Mouse (Mus musculus) kidney, adult 11 months (tissue): ENCODE measurements at regions not wholly inside any gene's neighbourhood (a gene's known extent, or its start where the extent isn't known, plus 50 kb on each side); places are given as distances from the start of the nearest gene placed in this dataset.

ENCODE experiments used
- DNase-seq: peaks from one replicate; pipeline ENCODE4 v3.0.0; 2022

DNA sequence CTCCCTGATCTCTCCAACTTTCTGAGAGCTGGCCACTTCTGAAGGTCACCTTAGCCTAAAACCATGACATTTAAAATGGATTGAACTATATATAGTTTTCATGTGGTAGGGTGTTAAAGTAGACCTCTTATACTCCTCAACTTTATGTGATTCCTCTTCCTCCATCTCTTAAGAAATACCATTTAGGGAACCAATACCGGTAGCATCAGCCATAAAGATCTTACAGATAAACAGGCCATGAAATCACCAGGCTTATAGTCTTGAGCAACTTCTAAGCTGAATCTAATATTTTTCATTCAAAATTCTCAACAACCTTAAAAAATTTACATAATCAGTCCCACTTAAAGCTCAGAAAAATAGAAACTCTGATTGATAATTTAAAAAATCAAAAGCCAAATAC, 56.2 kb downstream of the Rpl36a-ps1 start:
- DNase-seq, result no peak

DNA sequence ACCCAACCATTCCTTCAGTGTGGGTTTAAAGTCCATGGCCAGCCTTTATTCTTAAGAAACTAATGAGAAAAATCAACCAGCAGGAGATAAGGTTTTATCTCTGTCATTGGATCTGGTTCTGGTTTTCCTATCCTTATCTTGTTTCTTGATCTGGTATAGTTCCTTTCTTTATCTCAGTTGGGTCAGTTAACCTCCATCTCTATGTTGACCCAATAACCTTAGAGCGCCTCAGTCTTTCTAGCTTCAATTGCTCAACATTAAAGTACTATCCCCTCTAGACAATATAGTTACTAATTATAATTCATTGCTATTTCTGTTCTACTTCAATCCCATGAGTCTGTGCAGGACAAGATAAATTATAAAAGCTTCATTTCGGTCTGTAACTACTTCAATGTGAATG, 56.7 kb downstream of the Rpl36a-ps1 start:
- no peak for DNase-seq

DNA sequence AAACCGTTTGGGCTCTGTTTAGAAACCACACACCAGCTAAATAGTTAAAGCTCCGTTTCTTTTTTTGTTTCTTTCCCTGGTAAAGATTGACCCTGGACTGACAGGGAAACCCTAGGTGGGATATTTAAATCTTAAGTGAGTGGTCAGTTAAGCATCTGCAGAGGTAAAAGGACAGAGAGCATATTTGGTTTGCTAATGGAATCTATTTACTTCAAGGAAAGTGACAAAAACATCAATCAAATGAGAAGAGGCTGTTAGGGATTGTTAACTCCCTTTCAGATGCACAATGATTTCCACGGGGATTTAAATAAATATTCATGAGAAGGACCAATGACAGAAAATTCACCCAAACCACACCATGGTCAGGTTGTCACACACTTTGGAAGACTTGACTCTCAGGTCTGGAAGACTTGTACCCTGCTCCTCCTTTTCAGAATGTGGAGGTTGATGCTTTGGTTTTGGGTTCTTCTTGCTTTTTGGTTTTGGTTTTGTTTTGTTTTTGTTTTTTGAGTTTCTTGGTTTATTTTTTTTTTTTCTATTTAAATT, 60.7 kb downstream of the Rpl36a-ps1 start:
- no peak for DNase-seq

DNA sequence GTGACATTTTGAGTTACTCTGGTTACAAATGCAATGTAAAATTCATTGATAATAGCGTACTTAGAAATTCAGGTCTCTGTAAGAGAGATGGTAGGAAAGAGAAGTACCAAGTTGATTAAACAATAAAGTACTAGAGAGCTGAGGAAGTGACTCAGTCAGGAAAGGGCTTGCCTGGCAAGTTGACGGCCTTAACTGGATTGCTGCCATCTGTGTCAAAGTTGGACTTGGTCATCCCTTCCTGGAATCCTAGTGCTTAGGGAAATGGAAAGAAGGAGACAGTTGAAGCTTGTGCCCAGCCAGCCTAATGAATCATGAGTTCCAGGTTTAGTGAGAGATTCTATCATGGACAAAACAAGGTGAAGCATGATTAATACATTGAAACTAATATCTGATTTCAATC, 64.8 kb downstream of the Rpl36a-ps1 start:
- peak; percentile 60 for DNase-seq

DNA sequence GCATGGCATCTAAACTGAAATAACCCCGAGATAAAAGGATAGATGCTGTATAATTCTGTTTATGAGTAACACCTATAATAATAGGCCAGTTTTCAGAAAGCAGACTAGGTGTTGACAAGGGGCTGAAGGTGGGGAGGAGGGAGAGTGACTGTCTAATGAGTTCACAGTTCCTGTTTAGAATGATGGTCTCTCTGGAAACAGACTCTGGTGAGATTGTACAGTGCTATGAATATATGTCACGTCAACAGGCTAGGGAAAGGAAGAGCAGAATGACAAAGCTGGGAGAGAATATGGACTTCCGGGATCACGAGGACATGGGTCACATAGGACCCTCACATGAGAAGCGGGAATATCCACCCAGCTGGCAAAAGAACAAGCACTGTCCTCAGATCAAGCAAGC, 85.9 kb downstream of the Rpl36a-ps1 start:
- DNase-seq, result no peak

DNA sequence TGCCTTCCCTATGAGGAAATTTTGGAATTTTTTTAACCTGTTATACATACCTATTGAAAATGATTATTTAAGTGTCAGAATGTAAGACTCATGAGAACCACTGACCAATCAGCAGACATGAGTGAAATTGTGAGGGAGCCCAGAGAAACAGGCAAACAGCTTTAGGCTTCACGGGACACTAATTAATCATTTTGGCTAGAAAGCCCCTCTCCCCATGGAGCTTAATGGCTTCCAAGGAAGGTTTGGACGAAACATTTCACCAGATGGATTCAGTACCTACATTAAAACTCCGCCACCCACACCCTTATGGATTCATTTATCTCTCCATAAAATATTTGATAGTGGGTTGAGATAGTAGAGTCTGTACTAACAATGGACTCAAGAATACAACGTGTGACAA, 95.2 kb downstream of the Rpl36a-ps1 start:
- DNase-seq, result no peak

DNA sequence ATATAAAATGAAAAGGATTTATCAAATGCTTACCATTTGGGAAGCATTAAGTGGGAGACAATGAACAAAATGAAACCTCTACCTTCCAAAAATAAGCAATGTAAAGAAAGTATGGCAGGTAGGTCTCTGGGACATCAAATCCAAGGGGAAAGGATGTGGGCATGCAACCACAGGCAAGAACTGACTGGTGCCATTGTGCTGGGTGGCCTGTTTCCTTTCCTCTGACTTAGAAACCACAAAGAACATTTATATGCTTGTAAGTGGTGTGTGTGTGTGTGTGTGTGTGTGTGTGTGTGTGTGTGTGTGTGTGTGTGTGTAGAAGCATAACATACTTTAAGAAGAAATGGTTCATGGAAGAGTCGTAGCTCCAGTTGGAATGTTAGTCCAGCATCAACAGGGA, 96.7 kb downstream of the Rpl36a-ps1 start:
- no peak for DNase-seq

DNA sequence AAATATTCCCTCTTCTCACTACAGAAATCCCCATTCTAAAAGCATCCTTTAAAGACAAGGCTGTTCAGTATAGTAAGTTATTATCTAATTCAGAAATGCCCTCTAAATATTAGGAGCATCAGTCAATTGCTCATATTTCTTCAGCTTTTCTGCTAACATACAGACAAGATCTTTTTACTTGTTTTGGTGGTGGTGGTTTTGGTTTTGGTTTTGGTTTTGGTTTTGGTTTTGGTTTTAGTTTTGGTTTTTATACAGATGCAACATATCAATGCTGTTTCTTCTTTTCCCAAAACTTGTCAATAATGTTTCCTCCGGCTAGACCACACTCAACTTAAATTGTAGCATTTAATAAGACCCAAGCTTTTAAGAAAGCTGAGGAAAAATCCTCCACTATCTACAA, 98.2 kb downstream of the Rpl36a-ps1 start:
- no peak for DNase-seq

DNA sequence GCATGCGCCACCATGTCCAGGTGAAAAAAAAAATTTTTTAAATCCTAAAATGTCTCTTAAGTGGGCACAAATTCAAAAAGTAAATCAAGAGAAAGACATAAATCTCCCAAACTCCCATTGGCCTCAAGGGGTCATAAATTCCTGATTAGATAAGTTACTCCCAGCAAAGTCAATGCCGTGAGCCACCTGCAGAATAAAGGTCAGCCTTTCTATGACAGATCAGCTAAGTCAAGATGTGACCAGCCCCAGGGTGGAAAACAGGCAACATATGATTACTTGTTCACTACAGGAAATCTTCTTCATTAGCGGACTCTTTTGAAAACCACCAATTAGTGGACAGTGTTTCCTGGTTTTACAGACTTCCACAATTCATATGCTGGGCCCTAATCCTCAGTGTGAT, 101.4 kb downstream of the Rpl36a-ps1 start:
- DNase-seq, result no peak

DNA sequence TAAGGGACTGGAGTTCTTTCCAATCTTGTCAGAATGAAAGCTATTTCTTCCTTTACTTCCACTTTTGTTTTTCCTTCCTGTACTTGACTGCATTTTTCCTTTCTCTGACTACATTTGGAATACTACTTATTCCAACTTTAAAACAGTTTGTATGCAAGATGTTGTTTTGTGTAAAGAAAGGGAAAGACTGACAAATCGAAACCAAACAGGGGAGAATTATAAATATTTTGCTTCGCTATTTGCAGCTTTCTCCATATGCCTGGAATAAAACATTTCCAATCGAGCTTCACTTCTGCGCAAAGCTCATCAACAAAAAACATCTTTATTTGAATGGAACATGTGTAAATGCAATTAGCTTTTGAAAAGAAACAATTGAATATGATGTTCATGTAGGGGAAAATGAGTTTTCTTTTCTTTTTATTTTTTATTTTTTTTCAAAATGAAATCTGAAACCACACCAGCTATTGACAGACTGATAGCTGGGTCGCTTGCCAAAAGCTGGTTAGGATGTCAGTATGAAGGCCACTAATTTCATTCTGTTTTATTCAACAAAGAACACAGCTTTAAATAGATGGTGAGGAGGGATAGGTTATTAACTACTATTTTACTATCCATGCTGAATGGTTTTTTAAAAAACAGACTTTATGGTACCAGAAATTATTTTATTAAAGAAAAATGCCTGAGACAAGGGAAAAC, 102.7 kb downstream of the Rpl36a-ps1 start:
- no peak for DNase-seq

DNA sequence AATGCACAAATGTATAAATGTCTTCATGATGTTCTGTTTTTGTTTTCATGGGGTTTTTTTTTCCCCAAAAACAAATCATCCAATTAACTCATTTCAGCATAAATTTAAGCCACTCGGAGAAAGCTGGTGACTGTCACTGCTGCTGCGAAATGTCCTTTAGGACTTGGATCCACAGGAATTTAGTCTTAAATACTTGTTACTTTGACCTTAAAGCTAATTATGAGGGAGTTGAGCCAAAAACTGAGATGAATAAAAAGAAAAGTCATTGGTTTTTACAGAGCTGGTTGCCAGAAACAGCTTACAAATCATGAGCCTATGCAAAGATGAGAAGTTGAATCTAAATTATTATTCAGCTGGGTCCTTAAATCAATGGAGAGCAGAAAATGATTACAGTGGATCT, 106.5 kb downstream of the Rpl36a-ps1 start:
- no peak for DNase-seq

DNA sequence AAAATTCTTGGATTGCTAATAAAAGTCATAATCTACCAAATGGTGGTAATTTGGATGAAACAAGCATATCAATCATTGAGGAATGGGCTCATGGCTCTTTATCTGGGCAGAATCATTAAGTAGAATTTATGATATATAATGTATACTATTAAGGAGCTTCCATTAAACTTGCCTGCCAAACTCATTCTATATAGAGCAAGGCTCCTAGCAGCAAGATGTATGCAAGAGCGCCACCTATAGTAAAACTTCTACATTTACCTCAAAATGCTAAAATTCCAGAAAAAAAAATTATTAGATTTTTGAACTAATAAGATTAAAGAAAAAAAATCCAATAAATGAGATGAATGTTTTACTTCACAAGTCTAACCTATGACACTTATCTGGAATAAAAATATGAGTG, 107.1 kb downstream of the Rpl36a-ps1 start:
- DNase-seq, result no peak

DNA sequence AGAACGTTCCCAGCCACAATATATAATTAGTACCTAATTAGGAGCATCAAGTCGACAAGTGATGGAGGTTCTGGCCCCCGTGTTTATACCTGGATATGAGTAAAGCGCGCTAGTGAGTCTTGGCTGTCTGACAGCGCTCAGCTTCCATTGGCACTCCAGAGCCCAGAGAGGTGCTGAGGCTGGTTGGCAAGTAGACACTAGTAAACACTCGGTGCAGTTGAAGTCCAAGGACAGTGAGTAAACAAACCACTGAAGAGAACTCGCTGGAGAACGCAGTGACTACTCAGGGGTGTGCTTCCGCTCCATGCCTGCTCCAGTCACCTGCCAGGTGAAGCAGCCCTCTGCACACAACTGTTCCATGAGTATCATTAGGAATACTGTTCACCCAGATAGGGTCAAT, 111.5 kb downstream of the Rpl36a-ps1 start:
- no peak for DNase-seq

DNA sequence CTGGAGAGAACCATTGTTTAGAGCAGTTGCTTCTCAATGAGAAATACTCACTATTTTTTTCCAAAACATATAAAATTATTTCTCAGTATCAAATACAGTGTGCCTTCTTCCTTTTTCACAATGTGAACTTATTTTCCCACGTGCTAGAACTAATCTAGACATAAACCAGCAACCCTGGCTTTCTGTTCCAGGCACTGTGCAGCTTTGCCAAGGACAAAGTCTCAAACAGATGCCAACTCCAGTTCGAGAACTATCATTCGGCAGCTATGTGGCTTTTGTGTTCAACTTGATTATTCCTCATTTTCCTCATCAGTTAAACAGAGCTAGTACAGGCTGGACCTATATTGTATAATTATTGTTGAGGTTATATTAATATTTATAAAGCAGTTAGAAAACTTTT, 116.2 kb downstream of the Rpl36a-ps1 start:
- DNase-seq, result no peak

DNA sequence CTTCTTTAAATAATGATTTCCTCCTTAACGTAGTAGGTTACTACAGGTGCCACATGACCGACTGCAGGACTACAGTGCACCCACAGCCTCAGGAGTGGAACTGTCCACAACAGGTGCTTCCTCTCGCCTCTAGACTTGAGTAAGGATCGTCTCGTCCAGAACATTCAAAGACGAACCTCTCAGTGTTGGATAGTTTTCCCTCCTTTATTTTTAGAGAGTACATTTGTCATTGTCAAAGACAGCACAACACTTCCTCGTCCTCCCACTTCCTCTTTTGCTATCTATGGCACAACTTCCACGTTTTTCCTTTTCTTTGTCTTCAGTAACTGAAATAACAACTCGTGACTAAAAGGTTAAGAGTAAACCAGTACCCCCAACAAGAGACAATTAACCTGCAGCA, 120.7 kb downstream of the Rpl36a-ps1 start:
- no peak for DNase-seq

DNA sequence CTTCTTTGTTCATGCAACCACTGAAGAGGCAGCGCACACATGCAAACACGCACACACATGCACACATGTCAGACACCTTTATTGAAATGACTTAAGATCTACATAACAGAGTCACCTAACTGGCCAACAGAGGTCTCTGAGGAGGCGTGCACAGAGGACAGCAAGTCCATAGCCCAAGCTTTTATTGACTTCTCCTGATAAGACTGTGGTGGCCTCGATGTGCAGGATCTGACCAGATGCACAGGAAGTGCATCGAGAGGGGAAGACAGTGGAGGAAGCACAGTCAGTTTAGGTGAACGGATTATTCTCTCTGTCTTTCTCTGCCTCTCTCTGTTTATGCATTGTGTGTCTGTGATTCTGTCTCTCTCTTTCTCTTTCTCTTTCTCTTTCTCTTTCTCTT, 124.2 kb downstream of the Rpl36a-ps1 start:
- no peak for DNase-seq

DNA sequence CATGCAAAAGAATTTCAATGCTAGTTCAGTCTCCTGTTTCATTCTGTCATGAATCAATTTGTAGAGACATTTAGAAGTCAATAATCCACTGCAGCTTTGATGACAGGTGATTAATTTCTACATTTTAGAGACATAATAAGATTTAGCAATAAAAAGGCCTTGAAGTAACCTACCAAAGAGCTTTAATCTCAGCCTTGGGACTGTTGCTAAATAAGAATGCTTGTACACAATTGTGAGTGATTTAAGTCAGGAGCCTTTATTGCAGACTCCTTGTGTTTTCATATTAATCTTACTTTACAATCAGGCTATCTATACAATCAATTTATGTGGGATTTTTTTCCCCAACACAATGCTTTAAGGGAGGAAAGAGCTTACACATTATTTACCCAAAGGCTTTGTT, 127.2 kb downstream of the Rpl36a-ps1 start:
- DNase-seq, result no peak

DNA sequence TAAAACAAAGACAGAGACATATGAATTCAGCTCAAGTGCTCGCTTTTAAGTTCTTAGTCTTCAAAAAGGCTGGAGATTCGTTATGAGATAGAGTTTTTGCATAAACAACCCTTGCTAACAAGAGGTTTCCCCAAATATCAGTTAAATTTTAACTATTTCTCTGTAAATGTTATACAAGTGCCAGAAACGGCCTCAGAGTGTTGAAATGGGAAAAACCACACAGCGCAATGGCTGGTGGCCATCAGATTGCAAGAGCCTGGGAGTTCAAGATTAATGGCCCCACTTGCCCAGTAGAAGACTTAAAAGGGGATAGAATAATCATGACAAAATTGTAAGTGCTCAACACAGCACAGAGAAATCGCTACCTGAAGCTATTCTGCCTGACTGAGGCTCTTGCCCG, 130.1 kb downstream of the Rpl36a-ps1 start:
- DNase-seq, result peak; percentile 59

DNA sequence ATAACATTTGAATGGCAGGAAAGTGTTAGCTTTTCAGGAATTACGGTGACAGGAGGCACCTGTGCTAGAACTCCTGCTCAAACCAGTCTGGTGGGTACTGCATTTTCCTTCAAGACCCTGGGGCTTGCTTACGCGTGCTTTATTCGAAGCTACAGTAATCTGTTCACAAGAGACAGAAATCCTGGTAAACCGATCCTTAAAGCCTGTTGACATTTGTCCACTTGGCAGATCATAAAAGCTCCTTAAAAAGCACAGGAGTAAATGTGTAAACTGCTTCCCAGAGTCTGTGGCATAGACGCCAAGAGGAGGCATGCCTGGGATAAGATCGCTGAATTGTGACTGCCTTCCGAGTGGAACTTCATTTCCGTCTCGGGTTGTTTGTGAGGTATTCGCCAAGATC, 130.5 kb downstream of the Rpl36a-ps1 start:
- DNase-seq, result peak; percentile 78

DNA sequence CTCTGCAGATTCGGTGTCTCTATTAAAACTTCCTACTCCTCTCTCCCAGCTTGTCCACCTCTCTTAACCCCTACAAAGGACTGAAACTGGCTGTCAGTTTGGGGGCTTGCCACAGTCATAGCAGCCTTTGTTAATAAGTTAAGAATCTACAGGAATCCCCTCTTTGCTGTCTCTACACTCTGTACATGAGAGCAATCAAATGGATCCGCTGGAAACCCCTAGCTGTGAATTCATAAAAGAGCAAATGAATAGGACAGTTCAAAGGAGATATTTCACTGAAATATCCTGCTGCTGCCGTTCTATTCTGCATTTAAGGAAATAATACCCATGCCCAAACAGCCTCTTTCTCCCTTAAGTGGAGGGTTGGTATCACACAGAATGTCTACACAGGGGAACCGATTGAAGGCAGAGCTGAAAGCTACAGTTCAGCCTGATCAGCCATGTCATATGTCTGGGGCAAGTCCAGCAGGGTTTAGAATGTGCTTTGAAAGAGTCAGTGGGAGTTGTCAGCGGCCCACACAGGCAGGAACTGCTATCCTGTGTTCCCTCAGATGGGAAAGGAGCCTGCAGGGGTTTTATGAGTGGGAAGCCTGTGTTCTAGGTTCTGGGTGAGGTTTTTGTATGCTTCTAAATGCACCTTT, 131.9 kb downstream of the Rpl36a-ps1 start:
- no peak for DNase-seq

DNA sequence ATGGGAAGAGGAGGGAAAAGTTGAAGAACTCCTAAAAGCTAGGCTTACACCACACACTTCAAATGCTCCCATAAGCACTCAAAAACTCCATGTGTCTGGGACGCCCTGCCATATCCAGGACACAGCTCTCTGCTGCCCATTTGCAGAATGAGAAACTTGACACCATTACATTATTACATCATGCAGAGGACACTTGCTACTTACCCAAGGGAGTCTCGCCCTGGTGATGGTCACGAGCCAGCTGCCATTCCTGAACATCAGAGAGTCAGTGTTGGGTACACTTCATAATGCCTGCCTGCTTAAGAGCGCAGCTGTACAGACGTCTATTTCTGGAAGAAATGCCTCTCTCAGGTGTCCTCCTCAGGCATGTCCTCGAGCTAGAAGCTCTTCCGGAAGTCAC, 135.3 kb downstream of the Rpl36a-ps1 start:
- DNase-seq, result no peak

DNA sequence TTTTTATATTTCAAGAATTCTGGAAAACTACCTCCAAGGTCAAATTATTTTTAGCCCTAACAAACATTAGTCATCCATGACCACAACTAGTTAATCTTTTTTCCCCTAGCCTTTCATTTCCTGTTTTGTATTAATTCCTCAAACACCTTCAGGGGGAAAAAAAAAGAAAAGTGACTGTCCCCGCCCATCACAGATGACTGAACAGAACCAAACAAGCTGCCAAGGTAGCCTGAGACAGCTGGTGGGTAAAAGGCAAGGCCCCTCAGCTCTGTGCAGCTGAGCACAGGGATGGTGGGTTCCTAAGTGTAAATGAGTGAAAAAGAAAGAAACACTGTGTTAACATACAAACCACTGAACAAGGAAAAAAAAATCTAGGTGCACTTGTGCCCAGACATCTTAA, 145.6 kb downstream of the Rpl36a-ps1 start:
- peak; percentile 18 for DNase-seq

DNA sequence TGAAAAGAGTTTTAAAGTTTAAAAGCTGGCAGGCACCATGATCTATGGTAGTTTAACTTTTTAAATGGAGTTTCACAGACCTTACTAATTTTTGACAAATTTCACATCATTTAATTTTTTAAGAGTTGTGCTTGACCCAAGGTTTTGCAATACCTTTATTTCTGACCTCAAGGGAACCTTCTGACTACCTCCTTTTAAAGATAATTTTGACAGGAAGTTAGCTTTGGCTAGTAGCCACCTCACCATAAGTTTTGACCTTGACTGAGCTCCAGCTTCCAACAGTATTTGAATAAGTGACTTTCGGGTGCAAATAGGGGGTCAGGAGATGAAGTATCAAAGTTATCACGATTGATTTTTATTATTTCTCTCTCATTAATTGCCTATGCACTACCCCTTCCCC, 149.9 kb downstream of the Rpl36a-ps1 start:
- DNase-seq, result no peak

DNA sequence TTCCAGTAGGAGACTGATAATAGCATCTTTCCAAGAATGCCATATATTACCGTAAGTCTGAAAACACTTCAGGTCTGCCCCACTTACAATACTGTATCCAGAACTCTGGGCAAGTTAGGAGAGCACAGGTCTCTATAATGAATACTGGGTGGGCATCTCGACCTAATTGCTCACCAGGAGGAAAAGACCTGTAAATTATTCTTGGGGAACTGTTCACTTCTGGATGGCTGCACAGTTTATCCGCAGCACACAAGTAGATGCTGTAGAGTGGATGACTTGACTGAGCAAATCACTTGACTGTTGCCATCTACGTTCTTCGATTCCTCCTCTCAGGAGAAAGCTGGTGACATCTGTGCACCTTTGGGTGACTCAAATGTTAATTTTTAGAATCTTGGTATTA, 159.8 kb downstream of the Rpl36a-ps1 start:
- no peak for DNase-seq
